Mouse (Mus musculus): ENCODE data around the gene Ece1. TPM values are rescaled to one million over a fixed set of nuclear protein-coding genes. Genes with fewer than 3 reads are reported as not detected.

The Ece1 gene
- total RNA-seq (2014; fragmentation: Nextera tagmentation) = 0.29 TPM in 1 of 2 replicates, not detected in the other
- under 0.01 TPM in 1 of 2 replicates, not detected in the other for total RNA-seq (2017)
- polyA plus RNA-seq (2012) = 0.02 TPM in 2 replicates

DNA sequence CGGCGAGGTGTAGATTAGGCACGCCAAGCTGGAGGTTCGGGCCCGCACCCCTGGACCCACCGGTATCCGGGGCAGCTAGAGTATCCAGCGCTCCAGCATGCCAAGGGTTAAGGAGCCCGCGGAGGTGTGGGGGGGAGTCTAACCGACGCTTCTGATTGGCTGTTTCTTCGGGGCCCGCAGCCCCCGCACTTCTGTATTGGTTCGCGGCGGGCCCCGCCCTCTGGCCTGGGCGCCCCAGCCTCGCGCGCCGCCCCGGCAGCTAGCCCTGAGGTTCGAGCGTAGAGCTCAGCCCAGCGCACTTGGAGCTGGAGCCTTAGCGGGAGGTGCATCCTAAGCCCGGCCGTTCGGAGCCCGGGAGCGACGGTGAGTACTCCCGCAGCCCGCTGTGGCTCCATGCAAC lies at the start of gene Ece1:
Ece1 (plus strand) TSS at position 219 of the 400 bp plus-strand sequence.
- no peak within 1 kb of the TSS for H3K4me3 ChIP-seq (ENCODE audit: low read depth, low read length)
- H3K36me3 ChIP-seq (replicated peaks) = no peaks in the 10 kb centered on the region
- TF ChIP-seq GATA2 (IDR thresholded peaks at IDR 0.05; ENCODE audit: borderline replicate concordance, low read depth, low read length) = no peak
- TF ChIP-seq GATA1 (IDR thresholded peaks at IDR 0.05; ENCODE audit: borderline replicate concordance, low read length) = no peak
- no peak for TF ChIP-seq POLR2AphosphoS5 (IDR thresholded peaks at IDR 0.05; ENCODE audit: insufficient replicate concordance, low read depth, low read length)
- no peak for TF ChIP-seq CTCF (IDR thresholded peaks at IDR 0.05; ENCODE audit: low read depth, low read length)
- TF ChIP-seq TAL1 (conservative IDR thresholded peaks at IDR 0.05; ENCODE audit: low read depth, low read length) = no peak
- H3K9me3 ChIP-seq (replicated peaks) = no peaks in the 10 kb centered on the region
- peaks cover 5% of the 10 kb centered on the region; the same call in 1 of the 2 replicates for H3K27me3 ChIP-seq (ENCODE audit: insufficient read depth, low read length)
- ATAC-seq (ENCODE audit: extremely low read depth, insufficient number of reproducible peaks, low FRiP score, poor library complexity, severe bottlenecking) (no peak), DNase-seq (ENCODE audit: low spot score) (no peak)
- no peaks in the 10 kb centered on the region; the same call in 1 of the 2 replicates for H3K4me1 ChIP-seq (ENCODE audit: insufficient read depth, low read depth, low read length)

DNA sequence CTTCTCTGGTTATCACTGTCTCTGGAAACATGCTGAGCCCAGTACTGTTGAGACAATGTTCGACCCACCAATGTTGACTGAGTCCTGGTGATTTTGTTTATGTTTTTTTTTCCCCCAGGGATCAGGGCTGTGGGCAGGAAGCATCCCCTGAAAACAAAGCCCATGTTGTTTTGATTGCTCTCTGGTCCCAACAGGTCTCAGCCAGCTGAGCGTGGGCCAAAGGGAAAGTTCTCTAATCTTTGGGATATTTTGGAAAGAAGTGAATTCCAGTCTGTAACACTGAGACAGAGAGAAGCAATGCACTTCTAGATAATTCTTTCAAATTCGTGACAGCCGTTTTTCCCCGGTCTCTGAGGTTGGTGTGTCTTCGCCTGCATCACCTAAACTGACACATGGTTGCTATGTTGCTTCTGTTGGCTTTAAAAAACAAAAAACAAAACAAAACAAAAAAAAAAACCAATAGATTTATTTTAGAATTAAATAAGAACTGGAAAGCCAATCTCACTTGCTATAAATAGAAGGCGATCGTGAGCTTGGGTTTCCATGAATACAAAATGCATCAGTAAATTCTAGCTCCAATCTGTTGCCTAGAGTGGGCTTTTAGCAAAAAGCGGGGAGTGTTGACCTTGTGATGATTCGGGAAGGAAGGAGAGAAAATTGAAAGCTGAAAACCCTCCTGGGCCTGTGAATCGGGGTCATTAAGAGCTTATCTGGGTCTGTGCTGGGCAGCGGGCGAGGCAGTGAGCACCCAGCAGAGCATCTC lies 48.9 kb upstream of the Ece1 start:
- ATAC-seq (ENCODE audit: extremely low read depth, insufficient number of reproducible peaks, low FRiP score, poor library complexity, severe bottlenecking) (no peak), DNase-seq (ENCODE audit: low spot score) (no peak)
- H3K36me3 ChIP-seq (replicated peaks) = no peaks in the 10 kb centered on the region
- TF ChIP-seq POLR2AphosphoS5 (IDR thresholded peaks at IDR 0.05; ENCODE audit: insufficient replicate concordance, low read depth, low read length) = no peak
- TF ChIP-seq TAL1 (conservative IDR thresholded peaks at IDR 0.05; ENCODE audit: low read depth, low read length) = no peak
- no peak for TF ChIP-seq GATA1 (IDR thresholded peaks at IDR 0.05; ENCODE audit: borderline replicate concordance, low read length)
- TF ChIP-seq GATA2 (IDR thresholded peaks at IDR 0.05; ENCODE audit: borderline replicate concordance, low read depth, low read length) = no peak
- TF ChIP-seq CTCF (IDR thresholded peaks at IDR 0.05; ENCODE audit: low read depth, low read length) = no peak
- H3K9me3 ChIP-seq (replicated peaks) = no peaks in the 10 kb centered on the region
- H3K4me3 ChIP-seq (ENCODE audit: low read depth, low read length) = no peak overlapping the region
- H3K4me1 ChIP-seq (ENCODE audit: insufficient read depth, low read depth, low read length) = no peaks in the 10 kb centered on the region
- no peaks in the 10 kb centered on the region for H3K27me3 ChIP-seq (ENCODE audit: insufficient read depth, low read length)

DNA sequence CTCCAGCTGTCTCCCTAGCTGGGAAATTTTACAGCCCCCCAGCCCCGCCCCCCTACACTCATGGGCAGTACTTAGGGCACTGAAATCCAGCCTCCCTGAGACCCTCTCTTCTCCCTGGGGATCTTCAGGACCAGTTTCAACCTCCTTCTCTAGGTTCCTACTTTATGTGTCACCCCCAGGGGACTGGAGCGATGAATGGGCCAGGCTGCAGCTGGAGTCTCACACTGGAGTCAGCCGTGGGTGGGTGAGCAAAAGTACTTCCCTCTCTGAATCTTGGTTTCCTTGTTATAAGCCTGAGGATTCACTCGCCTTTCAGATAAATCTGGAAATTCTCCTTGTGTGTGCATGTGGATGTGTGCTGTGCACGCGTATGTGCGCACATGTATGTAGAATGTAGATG lies 47.9 kb upstream of the Ece1 start:
- ATAC-seq (ENCODE audit: extremely low read depth, insufficient number of reproducible peaks, low FRiP score, poor library complexity, severe bottlenecking) (no peak), DNase-seq (ENCODE audit: low spot score) (no peak)
- Histone ChIP-seq H3K9me3 (replicated peaks) (no peaks in the 10 kb centered on the region), H3K27me3 (ENCODE audit: insufficient read depth, low read length) (no peaks in the 10 kb centered on the region), H3K4me1 (ENCODE audit: insufficient read depth, low read depth, low read length) (no peaks in the 10 kb centered on the region), H3K4me3 (ENCODE audit: low read depth, low read length) (no peak overlapping the region), H3K36me3 (replicated peaks) (no peaks in the 10 kb centered on the region)
- TF ChIP-seq GATA2 (IDR thresholded peaks at IDR 0.05; ENCODE audit: borderline replicate concordance, low read depth, low read length) (no peak), POLR2AphosphoS5 (IDR thresholded peaks at IDR 0.05; ENCODE audit: insufficient replicate concordance, low read depth, low read length) (no peak), CTCF (IDR thresholded peaks at IDR 0.05; ENCODE audit: low read depth, low read length) (no peak), GATA1 (IDR thresholded peaks at IDR 0.05; ENCODE audit: borderline replicate concordance, low read length) (no peak), TAL1 (conservative IDR thresholded peaks at IDR 0.05; ENCODE audit: low read depth, low read length) (no peak)

DNA sequence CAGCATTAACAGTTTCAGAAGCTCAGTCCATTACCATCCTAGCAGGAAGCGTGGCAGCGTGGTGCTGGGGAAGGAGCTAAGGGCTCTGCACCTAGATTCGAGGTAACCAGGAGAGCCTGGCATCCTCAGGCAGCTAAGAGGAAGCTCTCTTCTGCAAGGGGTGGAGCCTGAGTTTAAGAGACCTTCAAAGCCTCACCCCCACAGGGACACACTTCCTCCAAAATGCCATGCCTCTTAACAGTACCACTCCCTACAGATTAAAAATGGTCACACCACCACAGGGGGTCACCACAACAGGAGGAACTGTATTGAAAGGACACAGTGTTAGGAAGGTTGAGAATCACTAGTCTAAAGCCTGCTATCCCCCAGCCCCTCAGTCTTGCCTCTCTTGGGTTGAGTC lies 46.6 kb upstream of the Ece1 start:
- Histone ChIP-seq H3K36me3 (replicated peaks) (no peaks in the 10 kb centered on the region), H3K9me3 (replicated peaks) (no peaks in the 10 kb centered on the region), H3K4me1 (ENCODE audit: insufficient read depth, low read depth, low read length) (no peaks in the 10 kb centered on the region), H3K4me3 (ENCODE audit: low read depth, low read length) (no peak overlapping the region), H3K27me3 (ENCODE audit: insufficient read depth, low read length) (no peaks in the 10 kb centered on the region)
- ATAC-seq (ENCODE audit: extremely low read depth, insufficient number of reproducible peaks, low FRiP score, poor library complexity, severe bottlenecking) = no peak
- DNase-seq (ENCODE audit: low spot score) = no peak
- no peak for TF ChIP-seq CTCF (IDR thresholded peaks at IDR 0.05; ENCODE audit: low read depth, low read length)
- no peak for TF ChIP-seq POLR2AphosphoS5 (IDR thresholded peaks at IDR 0.05; ENCODE audit: insufficient replicate concordance, low read depth, low read length)
- no peak for TF ChIP-seq GATA2 (IDR thresholded peaks at IDR 0.05; ENCODE audit: borderline replicate concordance, low read depth, low read length)
- TF ChIP-seq TAL1 (conservative IDR thresholded peaks at IDR 0.05; ENCODE audit: low read depth, low read length) = no peak
- TF ChIP-seq GATA1 (IDR thresholded peaks at IDR 0.05; ENCODE audit: borderline replicate concordance, low read length) = no peak

DNA sequence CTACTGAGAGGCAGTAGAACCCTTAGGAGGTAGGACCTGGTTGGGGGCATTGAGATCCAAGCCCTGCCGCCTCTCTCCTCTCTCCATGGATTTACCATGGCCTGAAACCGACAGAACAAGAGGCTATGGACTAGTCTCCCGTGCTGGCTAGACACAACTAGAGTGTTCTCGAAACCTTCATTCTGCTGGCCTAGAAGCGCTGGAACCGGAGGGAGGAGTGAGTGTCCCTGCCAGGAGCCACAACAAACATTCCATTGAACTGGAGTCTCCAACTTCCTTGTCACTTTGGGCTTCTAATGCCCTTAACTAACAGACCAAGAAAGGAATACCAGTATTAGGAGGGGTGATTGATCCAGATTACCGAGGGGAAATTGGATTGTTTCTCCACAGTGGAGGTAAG lies 45.8 kb upstream of the Ece1 start:
- TF ChIP-seq TAL1 (conservative IDR thresholded peaks at IDR 0.05; ENCODE audit: low read depth, low read length) (no peak), GATA1 (IDR thresholded peaks at IDR 0.05; ENCODE audit: borderline replicate concordance, low read length) (no peak), CTCF (IDR thresholded peaks at IDR 0.05; ENCODE audit: low read depth, low read length) (no peak), GATA2 (IDR thresholded peaks at IDR 0.05; ENCODE audit: borderline replicate concordance, low read depth, low read length) (no peak), POLR2AphosphoS5 (IDR thresholded peaks at IDR 0.05; ENCODE audit: insufficient replicate concordance, low read depth, low read length) (no peak)
- Histone ChIP-seq H3K4me1 (ENCODE audit: insufficient read depth, low read depth, low read length) (no peaks in the 10 kb centered on the region), H3K36me3 (replicated peaks) (no peaks in the 10 kb centered on the region), H3K4me3 (ENCODE audit: low read depth, low read length) (no peak overlapping the region), H3K27me3 (ENCODE audit: insufficient read depth, low read length) (no peaks in the 10 kb centered on the region), H3K9me3 (replicated peaks) (no peaks in the 10 kb centered on the region)
- DNase-seq (ENCODE audit: low spot score) = no peak
- no peak for ATAC-seq (ENCODE audit: extremely low read depth, insufficient number of reproducible peaks, low FRiP score, poor library complexity, severe bottlenecking)

DNA sequence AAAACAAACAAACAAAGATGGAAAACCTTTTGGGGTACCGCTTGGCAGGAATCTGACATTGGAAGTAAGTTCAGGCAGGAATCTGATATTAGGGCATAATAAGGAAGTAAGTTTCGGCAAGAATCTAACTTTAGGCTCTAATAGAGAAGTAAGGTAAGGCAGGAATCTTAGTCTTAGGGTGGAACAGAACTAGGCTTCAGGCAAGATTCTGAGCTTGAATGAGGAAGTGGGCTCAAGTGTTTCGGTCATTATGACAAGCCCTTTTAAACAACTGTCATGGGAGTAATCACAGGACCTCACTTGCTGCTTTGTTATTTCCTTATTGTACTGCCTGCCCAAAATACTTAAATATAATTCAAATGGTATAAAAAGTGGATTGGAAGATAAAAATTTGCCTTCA lies 43.7 kb upstream of the Ece1 start:
- Histone ChIP-seq H3K9me3 (replicated peaks) (no peaks in the 10 kb centered on the region), H3K36me3 (replicated peaks) (no peaks in the 10 kb centered on the region), H3K4me3 (ENCODE audit: low read depth, low read length) (no peak overlapping the region), H3K4me1 (ENCODE audit: insufficient read depth, low read depth, low read length) (no peaks in the 10 kb centered on the region), H3K27me3 (ENCODE audit: insufficient read depth, low read length) (no peaks in the 10 kb centered on the region)
- no peak for TF ChIP-seq GATA1 (IDR thresholded peaks at IDR 0.05; ENCODE audit: borderline replicate concordance, low read length)
- no peak for ATAC-seq (ENCODE audit: extremely low read depth, insufficient number of reproducible peaks, low FRiP score, poor library complexity, severe bottlenecking)
- no peak for DNase-seq (ENCODE audit: low spot score)

Measured in G1E (cell line).